In the genomic region with DNA sequence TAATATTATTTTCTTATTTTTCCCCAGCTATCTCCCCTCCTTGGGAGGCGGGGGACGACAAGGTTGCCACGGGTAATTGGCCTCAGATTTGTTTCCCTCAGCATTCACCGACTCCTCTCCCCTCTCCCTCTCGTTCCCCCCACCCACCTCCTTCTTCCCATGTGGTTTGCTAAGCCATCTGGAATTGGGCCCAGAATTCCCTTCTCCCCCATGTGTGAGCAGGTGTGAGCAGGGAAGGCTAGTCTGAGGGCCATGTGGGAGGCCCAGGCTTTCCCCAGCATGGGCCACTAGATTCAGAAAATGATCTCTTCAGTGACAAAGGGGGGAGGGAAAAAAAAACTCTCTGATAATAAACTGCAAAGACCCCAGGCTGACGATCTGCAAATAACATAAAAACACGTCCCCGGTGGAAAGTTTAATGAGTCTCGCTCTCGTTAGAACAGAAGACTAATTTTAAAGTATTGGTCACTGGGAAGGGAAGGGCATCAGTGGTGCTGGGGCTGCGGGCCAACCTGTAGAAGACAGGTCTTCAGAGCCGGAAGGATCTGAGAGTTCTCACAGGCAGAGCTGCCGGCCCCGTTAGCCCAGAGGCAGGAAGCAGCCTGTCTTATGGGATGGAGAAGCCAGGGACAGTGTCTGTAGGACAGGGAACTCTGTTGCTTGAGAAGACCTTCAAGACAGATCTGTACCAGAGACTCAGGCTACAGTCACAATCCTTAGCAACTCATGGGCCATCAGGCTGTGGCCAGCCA, we compare ENCODE assay signal across 10 mouse cellular contexts.
A peak's percentile ranks its signal among the peaks of the same experiment; 100 is the strongest.
DNase-seq lines count a peak whose midpoint lies in the region; ATAC-seq lines count a peak whose summit lies in the region.
"Had no signal": no experiment of that assay in that cellular context is flagged by ENCODE, and none has a peak within 500 bp of the region (broad histone marks: within the 10 kb centered on the region; RNA-seq: fewer than 3 reads in every experiment).

No protein-coding gene starts in this region.

- intact Hi-C loops in left cerebral cortex, postnatal 4 days (cut with DNase I): no loop called here

- H3K27ac ChIP-seq in embryonic facial prominence, embryonic 13.5 days: no peak overlapping the region
- H3K27ac ChIP-seq: heart, embryonic 15.5 days; macrophage had no signal

- no peak for ATAC-seq in embryonic facial prominence, embryonic 13.5 days (ENCODE audit: insufficient number of reproducible peaks, insufficient read depth, low FRiP score, low TSS enrichment, low read depth)

- no peaks in the 10 kb centered on the region for H3K36me3 ChIP-seq in embryonic facial prominence, embryonic 13.5 days
- H3K36me3 ChIP-seq: heart, embryonic 15.5 days had no signal

- peaks cover 25% of the 10 kb centered on the region for H3K27me3 ChIP-seq in embryonic facial prominence, embryonic 13.5 days

- H3K9me3 ChIP-seq in embryonic facial prominence, embryonic 13.5 days: no peaks in the 10 kb centered on the region
- H3K9me3 ChIP-seq: heart, embryonic 15.5 days had no signal

- WGBS in embryonic facial prominence, embryonic 13.5 days: 43% methylated on average over 14 of the region's 14 CpGs

- H3K4me1 ChIP-seq in embryonic facial prominence, embryonic 13.5 days: peaks cover 17% of the 10 kb centered on the region

- peak; percentile 30 to 52 for DNase-seq in frontal cortex, postnatal 36 days (ENCODE audit: low spot score in 2 of 2)
- no peak for DNase-seq in frontal cortex, postnatal 10 days (ENCODE audit: low spot score in 2 of 2)
- DNase-seq in MN1 (ENCODE audit: low spot score): peak; percentile 47
- DNase-seq in left cerebral cortex, postnatal 4 days: peak; percentile 83
- no peak for DNase-seq in lung, postnatal 10 days
- no peak for DNase-seq in heart, adult 18-20 months
- DNase-seq in thymus, postnatal 36 days: no peak

- no peak overlapping the region for H3K9ac ChIP-seq in embryonic facial prominence, embryonic 13.5 days
- H3K9ac ChIP-seq: heart, embryonic 15.5 days had no signal

- no peak overlapping the region for H3K4me3 ChIP-seq in embryonic facial prominence, embryonic 13.5 days
- H3K4me3 ChIP-seq: heart, embryonic 15.5 days had no signal

- 0 out of 2 replicates have a peak overlapping the region, but pooled peaks have one; percentile 9 for H3K4me2 ChIP-seq in embryonic facial prominence, embryonic 13.5 days
- H3K4me2 ChIP-seq: heart, embryonic 15.5 days had no signal

Comparison
In these comparisons a context has a peak if more than half of its experiments do, and no peak if none do; other contexts are left out.
1. DNase-seq: peak in frontal cortex, postnatal 36 days (2 of 2), MN1 (single experiment) and left cerebral cortex, postnatal 4 days (single experiment); none in frontal cortex, postnatal 10 days (0 of 2), lung, postnatal 10 days (single experiment), heart, adult 18-20 months (0 of 2) and thymus, postnatal 36 days (0 of 2).